Mouse (Mus musculus) frontal cortex, postnatal 25 days (tissue): Measurements from ENCODE around the gene Thsd7b.
"Not testable (repeated sequence)": the region's sequence is repeated elsewhere in the genome, so short reads cannot be mapped to it uniquely, and the experiment has no call there.

ENCODE experiments used
- DNase-seq, 2 experiments: peaks; one replicate each; pipeline ENCODE4 v3.0.0; 2022; ENCODE audit warnings: low spot score in 2 of 2

Gene Thsd7b

GRCm38 (mm10) chr1:129635146-129635545, 362.0 kb downstream of the Thsd7b start:
- no peak for DNase-seq

DNA sequence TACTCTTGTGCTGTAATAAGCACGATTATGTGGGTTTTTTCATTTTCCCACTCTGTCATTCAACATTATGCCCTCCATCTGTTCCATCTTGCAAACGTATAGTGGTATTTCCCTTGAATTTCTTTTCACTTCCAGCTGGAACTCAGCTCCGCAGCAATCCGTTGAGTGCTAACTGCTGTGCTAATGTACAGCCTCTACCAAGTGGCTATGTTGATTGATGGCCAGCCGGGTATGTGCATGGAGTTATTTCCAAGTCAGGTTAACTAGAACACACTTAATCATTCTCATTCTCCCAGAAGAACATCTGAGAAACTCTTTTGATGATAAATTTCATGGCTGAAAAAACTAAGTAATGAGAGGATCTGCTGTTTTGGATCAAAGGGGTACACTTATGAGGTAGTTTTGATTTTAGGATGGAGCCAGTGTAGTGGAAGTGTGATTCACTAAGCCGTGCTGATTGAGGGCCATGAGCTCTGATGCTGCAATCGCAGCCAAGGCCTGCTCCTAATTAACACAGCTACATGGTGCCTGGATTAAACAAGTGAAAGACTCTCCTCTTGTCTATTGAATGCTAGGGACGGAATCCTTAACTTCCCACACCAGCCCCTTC, 371.3 kb downstream of the Thsd7b start:
- DNase-seq, result no peak

DNA sequence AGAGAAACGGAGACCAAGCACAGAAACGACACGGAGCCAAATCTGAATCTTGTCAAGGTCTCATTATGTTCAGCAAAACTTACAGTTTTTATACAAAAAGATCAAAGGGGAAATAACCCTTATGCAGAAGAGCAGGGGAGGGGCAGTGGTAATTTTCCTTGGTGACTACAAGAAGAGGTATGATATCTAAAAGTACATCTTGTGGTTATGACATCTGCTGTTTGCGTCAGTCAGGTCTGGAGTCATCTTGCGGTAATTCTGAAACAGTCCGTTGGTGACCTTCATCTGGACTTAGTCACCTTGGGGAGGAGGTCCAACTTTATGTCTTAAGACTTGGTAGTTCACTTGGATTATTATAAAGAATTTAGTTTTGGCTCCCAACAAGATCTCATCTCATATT, 378.3 kb downstream of the Thsd7b start:
- DNase-seq, result not testable (repeated sequence)

DNA sequence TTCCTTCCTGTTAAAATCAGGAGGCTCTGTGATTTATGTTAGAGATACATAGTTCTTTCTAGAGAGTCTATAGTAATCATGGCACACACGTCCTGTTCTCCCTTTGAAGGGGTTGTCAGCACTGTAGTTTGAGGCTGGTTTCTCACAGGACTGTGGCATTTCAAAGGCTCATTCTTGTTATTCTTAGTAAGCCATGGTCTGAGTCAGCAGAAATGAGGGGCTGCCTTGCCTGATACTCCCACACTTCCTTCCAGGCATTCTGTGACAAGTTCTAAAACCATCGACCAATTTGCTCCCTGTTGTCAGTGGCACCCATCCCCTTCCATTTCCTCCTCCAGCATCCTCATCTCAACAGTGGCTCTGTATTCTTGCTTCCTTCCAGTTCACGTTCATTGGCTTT, 384.9 kb downstream of the Thsd7b start:
- DNase-seq, result no peak

DNA sequence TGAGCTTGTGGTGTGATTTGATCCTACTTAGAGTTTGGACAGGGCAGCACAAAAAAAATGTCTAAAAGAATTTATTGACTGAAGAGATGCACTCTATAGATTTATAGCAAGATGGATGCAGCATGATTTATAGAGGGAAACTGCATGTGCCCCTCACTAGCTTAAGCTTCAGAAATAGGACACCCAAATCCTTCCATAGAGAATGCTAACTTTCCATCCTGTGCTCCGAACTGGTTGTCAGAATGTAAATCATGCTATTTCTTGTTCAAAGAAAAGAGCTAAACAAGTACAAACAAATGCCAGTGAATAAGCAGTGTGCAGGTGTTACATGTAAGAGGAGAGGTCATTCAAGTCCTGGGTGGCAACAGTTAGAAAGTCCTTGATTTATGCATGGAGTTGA, 402.8 kb downstream of the Thsd7b start:
- DNase-seq, result no peak

DNA sequence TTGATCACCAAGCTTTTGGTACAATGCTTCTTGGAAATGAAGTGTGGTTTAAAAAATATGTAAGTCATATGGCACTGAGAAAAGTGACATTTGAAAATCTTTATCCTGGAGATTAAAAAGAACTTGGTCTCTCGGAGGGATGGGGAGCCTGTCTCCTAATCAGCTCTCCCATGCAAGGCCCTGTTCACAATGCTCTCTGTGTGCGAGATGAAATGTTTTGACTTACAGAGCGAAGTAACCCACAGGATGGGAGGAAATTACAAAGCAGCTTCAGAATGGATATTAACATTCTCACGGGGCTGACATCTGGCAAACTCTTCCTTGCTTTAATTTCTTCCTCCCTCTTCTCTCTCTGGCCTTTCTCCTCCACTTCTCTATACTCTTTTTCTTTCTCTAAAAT, 405.7 kb downstream of the Thsd7b start:
- DNase-seq, result no peak

DNA sequence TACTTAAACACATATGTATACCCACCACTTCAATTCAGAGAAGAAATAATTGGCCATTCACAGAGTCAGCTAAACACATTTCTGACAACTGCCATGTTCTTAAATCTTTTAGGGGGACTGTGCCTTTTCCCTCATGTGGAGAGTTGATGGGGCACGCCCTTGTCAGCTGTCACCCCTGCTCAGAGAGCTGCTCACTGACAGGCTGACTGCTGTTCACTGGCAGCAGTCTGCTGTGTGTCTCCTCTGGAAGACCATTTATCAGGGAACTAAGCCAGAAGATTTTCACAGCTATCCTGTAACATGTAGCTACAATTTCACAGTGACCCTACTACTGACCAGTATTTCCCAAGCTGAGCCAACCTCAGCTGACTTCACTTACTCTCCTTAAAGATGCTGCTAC, 432.6 kb downstream of the Thsd7b start:
- no peak for DNase-seq

DNA sequence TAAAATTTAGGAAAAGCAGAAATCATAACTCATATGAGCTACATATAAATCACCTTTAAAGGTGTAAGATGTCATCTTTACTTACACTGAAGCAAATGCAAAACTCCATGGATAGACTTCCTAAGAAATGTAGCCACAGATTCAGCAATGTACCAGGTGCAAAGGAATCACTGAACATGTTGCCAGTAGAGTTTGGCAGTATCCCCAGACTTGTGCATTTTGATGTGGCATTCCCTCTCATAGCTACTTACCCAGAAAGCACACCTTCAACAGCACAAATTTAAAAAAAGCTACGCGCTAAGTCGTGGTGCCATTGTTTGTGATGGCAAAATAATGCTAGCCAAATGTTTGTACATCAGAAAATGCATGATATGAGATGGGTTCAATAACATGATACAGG, 439.6 kb downstream of the Thsd7b start:
- DNase-seq, result no peak

DNA sequence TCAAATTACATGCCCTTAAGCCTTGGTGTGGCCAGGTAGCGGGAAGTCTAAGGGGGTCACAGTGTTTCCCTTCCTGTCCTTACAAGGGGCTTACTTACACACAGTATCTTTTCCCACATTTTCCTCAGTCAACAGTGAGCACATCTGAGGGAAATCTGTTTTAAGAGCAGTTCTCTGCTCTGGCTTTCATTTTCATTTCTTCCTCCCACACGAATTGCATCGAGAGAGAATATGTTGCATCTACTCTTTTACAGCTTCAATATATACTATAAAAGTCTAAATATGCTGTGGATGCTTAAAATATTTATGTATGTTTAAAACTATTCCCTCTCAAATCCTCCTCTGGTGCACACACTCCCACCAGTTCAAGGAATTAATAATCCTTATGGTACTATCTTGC, 440.5 kb downstream of the Thsd7b start:
- DNase-seq, result no peak

DNA sequence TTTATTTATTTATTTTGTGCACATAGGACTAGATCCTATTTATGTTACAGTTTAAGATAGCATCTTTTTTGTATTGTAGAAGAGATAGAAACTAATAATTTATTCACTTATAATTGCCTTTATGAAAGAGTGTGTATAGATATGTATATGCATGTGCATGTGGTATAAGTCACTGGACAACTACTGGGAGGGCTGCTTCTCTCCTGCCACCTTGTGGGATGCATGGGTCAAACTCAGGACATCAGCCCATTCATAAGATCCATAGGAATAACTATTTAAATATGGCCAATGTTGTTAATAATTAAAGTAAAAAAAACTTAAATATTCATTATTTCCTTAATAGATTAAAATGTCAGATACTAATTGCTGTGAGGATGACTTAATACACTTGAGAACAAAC, 446.5 kb downstream of the Thsd7b start:
- DNase-seq, result no peak

- DNase-seq, result no peak
These were observed 458.9 kb downstream of the Thsd7b start for GRCm38 (mm10) chr1:129731991-129732390.

GRCm38 (mm10) chr1:129747595-129747994, 474.5 kb downstream of the Thsd7b start:
- no peak for DNase-seq

DNA sequence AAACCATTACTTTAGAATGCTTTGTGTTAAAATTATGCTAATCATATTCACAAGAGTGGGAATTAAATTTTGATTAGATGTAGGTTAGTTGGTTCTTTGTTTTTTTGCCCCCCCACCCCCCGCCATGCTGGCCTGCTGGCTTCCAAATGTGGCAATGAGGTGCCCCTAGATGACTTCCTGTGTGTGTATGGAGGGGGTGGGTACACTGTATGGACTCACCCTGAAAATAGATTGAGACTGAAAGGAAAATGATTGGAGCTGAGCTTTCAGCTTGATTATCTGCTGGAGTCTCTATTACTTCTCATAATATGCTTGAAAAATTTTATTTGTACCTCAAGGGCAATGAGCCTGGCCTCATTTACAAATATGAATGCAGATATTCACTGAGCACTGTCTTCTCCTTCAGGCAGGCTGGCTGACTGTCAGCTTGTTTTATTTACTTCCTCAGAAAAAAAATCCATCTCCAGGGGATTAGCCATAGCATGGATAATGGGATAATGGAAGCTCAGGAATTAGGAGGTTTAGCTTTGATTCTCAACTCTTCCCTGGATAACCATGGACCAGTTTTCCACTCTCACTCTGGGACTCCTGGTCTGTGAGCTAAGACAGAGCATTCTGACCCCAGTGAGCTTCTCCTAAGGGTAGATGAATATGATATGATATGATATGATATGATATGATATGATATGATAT, 483.6 kb downstream of the Thsd7b start:
- DNase-seq, result no peak

GRCm38 (mm10) chr1:129759003-129759402, 485.9 kb downstream of the Thsd7b start:
- no peak for DNase-seq

DNA sequence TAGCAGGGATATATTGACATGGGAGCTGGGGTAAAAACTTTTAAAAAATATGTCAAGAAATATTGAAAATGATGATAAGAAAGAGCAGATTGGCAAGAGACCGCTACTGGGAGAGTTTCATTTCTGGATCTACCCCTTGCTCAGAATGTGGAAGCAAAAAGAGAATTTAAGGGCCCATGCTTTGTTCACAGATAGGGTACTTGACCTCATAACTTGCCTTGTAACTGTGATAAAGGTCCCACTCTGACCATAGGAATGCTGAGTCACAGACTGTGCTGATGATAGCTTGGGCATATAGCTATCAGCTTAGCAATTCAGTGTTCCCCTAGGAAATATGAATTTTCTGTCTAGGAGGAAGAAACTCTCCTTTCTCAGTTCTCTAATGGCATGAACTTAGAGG, 488.1 kb downstream of the Thsd7b start:
- no peak for DNase-seq

GRCm38 (mm10) chr1:129764748-129765147, 491.6 kb downstream of the Thsd7b start:
- DNase-seq, result no peak

- DNase-seq, result no peak
These were observed 504.0 kb downstream of the Thsd7b start for GRCm38 (mm10) chr1:129777055-129777454.

- no peak for DNase-seq
These were observed 506.4 kb downstream of the Thsd7b start for GRCm38 (mm10) chr1:129779506-129779905.

- no peak for DNase-seq
These were observed 507.5 kb downstream of the Thsd7b start for GRCm38 (mm10) chr1:129780589-129780988.

DNA sequence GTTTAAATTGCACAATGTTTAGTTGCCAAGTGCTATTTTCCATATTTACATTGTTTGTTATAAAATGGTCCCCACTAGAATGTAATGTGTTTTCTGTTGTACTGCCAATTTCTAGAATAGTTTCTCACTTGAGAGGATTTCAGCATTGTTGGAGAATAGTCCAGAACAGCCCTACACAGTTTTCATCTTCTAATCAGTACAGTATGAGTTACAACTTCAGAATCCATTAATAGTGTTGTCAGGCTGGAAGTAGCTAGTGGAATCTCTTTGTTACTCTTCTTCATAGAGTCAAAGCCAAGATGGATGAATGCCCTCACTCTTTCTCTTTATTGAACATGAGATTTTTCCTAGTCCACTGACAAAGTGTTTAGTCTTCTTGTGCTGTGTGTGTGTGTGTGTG, 525.4 kb downstream of the Thsd7b start:
- no peak for DNase-seq

- DNase-seq, result no peak
These were observed 553.8 kb downstream of the Thsd7b start for GRCm38 (mm10) chr1:129826927-129827326.

DNA sequence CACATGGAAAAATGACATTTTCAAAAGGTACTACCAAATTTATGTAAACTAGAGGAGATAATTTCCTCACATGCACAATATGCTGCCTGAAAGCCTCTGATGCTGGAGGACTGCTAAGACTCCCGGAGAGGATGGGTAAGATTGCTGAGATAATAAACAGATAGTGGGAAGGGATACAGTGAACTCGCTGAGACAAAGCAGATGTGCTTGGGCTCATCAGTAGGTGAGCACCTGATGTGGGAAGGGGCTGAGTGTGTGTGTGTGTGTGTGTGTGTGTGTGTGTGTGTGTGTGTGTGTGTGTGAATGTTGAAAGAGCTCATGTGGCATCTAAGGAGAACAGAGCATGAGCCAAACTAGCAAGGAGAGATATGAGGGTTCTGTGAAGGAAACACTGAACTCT, 564.2 kb downstream of the Thsd7b start:
- no peak for DNase-seq

- no peak for DNase-seq
These were observed 564.7 kb downstream of the Thsd7b start for GRCm38 (mm10) chr1:129837776-129838175.

DNA sequence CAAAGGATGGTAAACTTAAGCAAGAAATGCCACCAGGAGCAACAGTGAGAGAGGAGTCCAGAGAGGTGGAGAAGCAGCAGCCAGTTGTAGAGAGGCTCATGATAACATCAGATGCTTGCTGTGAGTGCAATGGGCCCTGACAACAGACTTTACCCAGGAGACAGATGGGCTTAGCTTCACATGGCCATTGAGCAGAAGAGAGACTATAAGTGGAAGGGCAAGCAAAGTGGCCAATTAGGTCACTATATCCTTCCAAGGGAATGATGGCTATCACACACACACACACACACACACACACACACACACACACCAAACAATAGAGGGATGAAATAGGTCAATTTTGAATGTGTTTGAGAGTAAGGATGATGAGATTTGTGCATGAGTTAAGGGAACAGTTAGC, 565.4 kb downstream of the Thsd7b start:
- DNase-seq, result no peak
